8 mouse cellular contexts compared by ENCODE assay signal in genomic region chr15:80219211-80219610, GRCm38 (mm10). TPM values are rescaled to one million over a fixed set of nuclear protein-coding genes. Genes with fewer than 3 reads are reported as not detected.
DNase-seq lines count a peak whose midpoint lies in the region; ATAC-seq and TF ChIP-seq lines count a peak whose summit lies in the region.

No protein-coding gene starts in this region.

- H3K9me3 ChIP-seq in kidney, postnatal 0 days (replicated peaks; ENCODE audit: low read length), result no peaks in the 10 kb centered on the region
- no peaks in the 10 kb centered on the region for H3K9me3 ChIP-seq in intestine, embryonic 16.5 days (ENCODE audit: control insufficient read depth, low read length)
- H3K9me3 ChIP-seq in midbrain, embryonic 15.5 days, result no peaks in the 10 kb centered on the region

- TF ChIP-seq POLR2A in brain, embryonic 14.5 days (IDR thresholded peaks at IDR 0.05; ENCODE audit: borderline replicate concordance, extremely low read depth, insufficient read depth, insufficient read length, poor library complexity, severe bottlenecking), result no peak

- peak overlapping the region; percentile 16; the same call in 1 of the 2 replicates for H3K4me2 ChIP-seq in kidney, postnatal 0 days (ENCODE audit: low read length)
- peak overlapping the region; percentile 31 for H3K4me2 ChIP-seq in intestine, embryonic 16.5 days (ENCODE audit: low read depth, low read length)
- H3K4me2 ChIP-seq in midbrain, embryonic 15.5 days, result peak overlapping the region; percentile 31

- ATAC-seq in kidney, postnatal 0 days (replicated peaks; ENCODE audit: low FRiP score, low read depth), result no peak; the same call in 1 of the 2 replicates
- peak; percentile 62 for ATAC-seq in intestine, embryonic 16.5 days
- ATAC-seq in midbrain, embryonic 15.5 days (replicated peaks), result no peak

- H3K4me3 ChIP-seq in kidney, postnatal 0 days (replicated peaks; ENCODE audit: low read depth, low read length), result no peak overlapping the region
- no peak overlapping the region for H3K4me3 ChIP-seq in intestine, embryonic 16.5 days (ENCODE audit: low read length)
- no peak overlapping the region for H3K4me3 ChIP-seq in midbrain, embryonic 15.5 days

- no peaks in the 10 kb centered on the region for H3K36me3 ChIP-seq in kidney, postnatal 0 days (ENCODE audit: insufficient read depth, low read length)
- no peaks in the 10 kb centered on the region for H3K36me3 ChIP-seq in intestine, embryonic 16.5 days (ENCODE audit: control insufficient read depth, insufficient read depth, low read length)
- no peaks in the 10 kb centered on the region for H3K36me3 ChIP-seq in midbrain, embryonic 15.5 days (replicated peaks)

- peak; percentile 42 for DNase-seq in kidney, postnatal 0 days (ENCODE audit: low spot score)
- no peak for DNase-seq in kidney, postnatal 25 days
- peak; percentile 22 for DNase-seq in brain, embryonic 14.5 days (ENCODE audit: low read depth)
- DNase-seq in yolk sac, embryonic 10.5 days (ENCODE audit: low spot score), result peak; percentile 89
- no peak for DNase-seq in cerebellum, postnatal 25 days
- no peak for DNase-seq in right cerebral cortex, postnatal 14 days

- no peak for TF ChIP-seq CTCF in kidney, postnatal 0 days (IDR thresholded peaks at IDR 0.05; ENCODE audit: low read depth)
- TF ChIP-seq CTCF in brain, embryonic 14.5 days (IDR thresholded peaks at IDR 0.05; ENCODE audit: borderline replicate concordance, extremely low read depth, insufficient read depth, insufficient read length), result no peak

- H3K27me3 ChIP-seq in kidney, postnatal 0 days (ENCODE audit: insufficient read depth, low read length), result no peaks in the 10 kb centered on the region
- no peaks in the 10 kb centered on the region for H3K27me3 ChIP-seq in intestine, embryonic 16.5 days (replicated peaks; ENCODE audit: control insufficient read depth, insufficient read depth, low read length)
- H3K27me3 ChIP-seq in midbrain, embryonic 15.5 days (replicated peaks), result no peaks in the 10 kb centered on the region

- peak overlapping the region; percentile 54; the same call in 1 of the 2 replicates for H3K27ac ChIP-seq in kidney, postnatal 0 days
- peak overlapping the region; percentile 33; the same call in 1 of the 2 replicates for H3K27ac ChIP-seq in intestine, embryonic 16.5 days (ENCODE audit: low read length)
- H3K27ac ChIP-seq in midbrain, embryonic 15.5 days, result no peak overlapping the region

- H3K4me1 ChIP-seq in kidney, postnatal 0 days (replicated peaks; ENCODE audit: insufficient read depth, low read length), result no peaks in the 10 kb centered on the region
- H3K4me1 ChIP-seq in intestine, embryonic 16.5 days (ENCODE audit: control insufficient read depth, insufficient read depth, low read length), result peaks cover 8% of the 10 kb centered on the region
- H3K4me1 ChIP-seq in midbrain, embryonic 15.5 days, result 0 out of 2 replicates have a peak, but pooled peaks cover 3% of the 10 kb centered on the region

- H3K9ac ChIP-seq in kidney, postnatal 0 days (ENCODE audit: low read depth, low read length), result peak overlapping the region; percentile 20; the same call in 1 of the 2 replicates
- peak overlapping the region; percentile 42; the same call in 1 of the 2 replicates for H3K9ac ChIP-seq in intestine, embryonic 16.5 days (ENCODE audit: low read depth, low read length)
- H3K9ac ChIP-seq in midbrain, embryonic 15.5 days, result no peak overlapping the region

- WGBS in kidney, postnatal 0 days, result 25% methylated on average over 14 of the region's 14 CpGs
- WGBS in intestine, embryonic 16.5 days, result 27% methylated on average over 14 of the region's 14 CpGs
- 58% methylated on average over 14 of the region's 14 CpGs for WGBS in midbrain, embryonic 15.5 days

RNA-seq across cellular contexts. Expression of gene Mief1, which starts 14.6 kb away (rescaled TPM):
- polyA plus RNA-seq in kidney, postnatal 0 days (2015; fragmentation: Nextera tagmentation; extraction: Ambion mirVana), result 19.9 and 20.5 TPM in 2 replicates
- polyA plus RNA-seq in brain, embryonic 14.5 days (2012; rRNA removed), result 14.3 and 20.8 TPM in 2 replicates
- 26.0 and 29.1 TPM in 2 replicates for polyA plus RNA-seq in intestine, embryonic 16.5 days (2015; fragmentation: Nextera tagmentation; extraction: Ambion mirVana)
- polyA plus RNA-seq in midbrain, embryonic 15.5 days (2015; fragmentation: Nextera tagmentation; extraction: Ambion mirVana), result 35.8 and 39.3 TPM in 2 replicates

RNA-seq across cellular contexts. Expression of gene AC140267.1, which starts 16.4 kb away (rescaled TPM):
- polyA plus RNA-seq in kidney, postnatal 0 days (2015; fragmentation: Nextera tagmentation; extraction: Ambion mirVana), result not detected in 2 replicates
- polyA plus RNA-seq in brain, embryonic 14.5 days (2012; rRNA removed), result not detected in 2 replicates
- 4.1 TPM in 1 of 2 replicates, not detected in the other for polyA plus RNA-seq in intestine, embryonic 16.5 days (2015; fragmentation: Nextera tagmentation; extraction: Ambion mirVana)
- 2.3 TPM in 1 of 2 replicates, not detected in the other for polyA plus RNA-seq in midbrain, embryonic 15.5 days (2015; fragmentation: Nextera tagmentation; extraction: Ambion mirVana)

RNA-seq across cellular contexts. Expression of gene Atf4, which starts 35.8 kb away (rescaled TPM):
- 116 and 118 TPM in 2 replicates for polyA plus RNA-seq in kidney, postnatal 0 days (2015; fragmentation: Nextera tagmentation; extraction: Ambion mirVana)
- 236 and 364 TPM in 2 replicates for polyA plus RNA-seq in brain, embryonic 14.5 days (2012; rRNA removed)
- 141 and 160 TPM in 2 replicates for polyA plus RNA-seq in intestine, embryonic 16.5 days (2015; fragmentation: Nextera tagmentation; extraction: Ambion mirVana)
- 120 and 121 TPM in 2 replicates for polyA plus RNA-seq in midbrain, embryonic 15.5 days (2015; fragmentation: Nextera tagmentation; extraction: Ambion mirVana)

RNA-seq across cellular contexts. Expression of gene Rps19bp1, which starts 44.9 kb away (rescaled TPM):
- polyA plus RNA-seq in kidney, postnatal 0 days (2015; fragmentation: Nextera tagmentation; extraction: Ambion mirVana), result 53.5 and 62.7 TPM in 2 replicates
- polyA plus RNA-seq in brain, embryonic 14.5 days (2012; rRNA removed), result 51.4 and 54.7 TPM in 2 replicates
- polyA plus RNA-seq in intestine, embryonic 16.5 days (2015; fragmentation: Nextera tagmentation; extraction: Ambion mirVana), result 43.0 and 47.8 TPM in 2 replicates
- polyA plus RNA-seq in midbrain, embryonic 15.5 days (2015; fragmentation: Nextera tagmentation; extraction: Ambion mirVana), result 69.2 and 75.5 TPM in 2 replicates

RNA-seq across cellular contexts. Expression of gene Mgat3, which starts 45.7 kb away (rescaled TPM):
- 6.7 and 7.4 TPM in 2 replicates for polyA plus RNA-seq in kidney, postnatal 0 days (2015; fragmentation: Nextera tagmentation; extraction: Ambion mirVana)
- 47.2 and 64.7 TPM in 2 replicates for polyA plus RNA-seq in brain, embryonic 14.5 days (2012; rRNA removed)
- 14.8 and 19.7 TPM in 2 replicates for polyA plus RNA-seq in intestine, embryonic 16.5 days (2015; fragmentation: Nextera tagmentation; extraction: Ambion mirVana)
- 15.5 and 16.3 TPM in 2 replicates for polyA plus RNA-seq in midbrain, embryonic 15.5 days (2015; fragmentation: Nextera tagmentation; extraction: Ambion mirVana)

Comparison
In these comparisons a context has a peak if more than half of its experiments do, and no peak if none do; other contexts are left out.
1. DNase-seq: peak in kidney, postnatal 0 days (single experiment), brain, embryonic 14.5 days (single experiment) and yolk sac, embryonic 10.5 days (single experiment); none in kidney, postnatal 25 days (0 of 2), cerebellum, postnatal 25 days (0 of 2) and right cerebral cortex, postnatal 14 days (single experiment).
2. Peak in every context shown above with its lines, with median percentiles within 50 percentile points of each other: H3K4me2 ChIP-seq.